8 mouse cellular contexts compared by ENCODE assay signal in the genomic region with DNA sequence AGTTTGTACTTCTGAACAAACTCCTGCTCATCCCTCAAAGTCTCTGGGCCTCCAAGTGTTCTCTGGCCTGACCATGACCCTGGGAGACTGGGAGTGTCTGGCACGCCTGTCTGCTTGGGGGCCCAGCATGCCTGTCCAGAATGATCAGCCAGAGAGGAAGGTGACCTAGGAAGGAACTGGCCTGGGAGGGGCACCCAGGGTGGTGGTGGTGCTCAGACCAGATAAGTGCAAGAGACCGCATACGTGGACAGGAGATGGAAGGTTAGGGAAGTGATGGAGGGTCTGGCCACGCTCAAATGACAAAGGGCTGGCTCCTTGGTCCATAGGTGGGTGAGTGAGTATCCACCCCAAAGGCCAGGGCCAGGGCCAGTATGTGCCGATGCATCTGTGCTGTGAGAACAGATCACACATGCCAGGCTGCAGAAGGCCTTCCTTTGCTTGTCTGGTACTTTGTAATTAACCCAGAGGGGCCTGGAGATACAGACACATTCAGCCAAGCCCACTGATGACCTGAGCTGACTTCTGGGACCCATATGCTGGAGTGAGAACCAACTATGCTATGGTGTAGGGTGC. TPM values are rescaled to one million over a fixed set of nuclear protein-coding genes. Genes with fewer than 3 reads are reported as not detected.
DNase-seq lines count a peak whose midpoint lies in the region; ATAC-seq lines count a peak whose summit lies in the region.

No protein-coding gene starts in this region.

- H3K9ac ChIP-seq in hindbrain, embryonic 12.5 days: peak overlapping the region; percentile 91; the same call in 1 of the 2 replicates
- peak overlapping the region; percentile 87 for H3K9ac ChIP-seq in liver, embryonic 15.5 days

- no peaks in the 10 kb centered on the region for H3K27me3 ChIP-seq in embryonic facial prominence, embryonic 10.5 days (replicated peaks; ENCODE audit: low read depth, poor library complexity, severe bottlenecking)
- no peaks in the 10 kb centered on the region for H3K27me3 ChIP-seq in hindbrain, embryonic 12.5 days
- H3K27me3 ChIP-seq in liver, embryonic 15.5 days: no peaks in the 10 kb centered on the region

- 81% methylated on average over 5 of the region's 5 CpGs for WGBS in embryonic facial prominence, embryonic 10.5 days
- WGBS in hindbrain, embryonic 12.5 days: 72% methylated on average over 5 of the region's 5 CpGs
- WGBS in liver, embryonic 15.5 days (ENCODE audit: insufficient replicate concordance): 34% methylated on average over 5 of the region's 5 CpGs

- ATAC-seq in hindbrain, embryonic 12.5 days (ENCODE audit: low FRiP score): no peak
- ATAC-seq in liver, embryonic 15.5 days (ENCODE audit: insufficient read depth): no peak
- no peak for ATAC-seq in granulocyte monocyte progenitor cell, adult 5-6 weeks (replicated peaks; ENCODE audit: poor library complexity, severe bottlenecking)

- peak overlapping the region; percentile 72 for H3K4me2 ChIP-seq in hindbrain, embryonic 12.5 days (replicated peaks)
- peak overlapping the region; percentile 96 for H3K4me2 ChIP-seq in liver, embryonic 15.5 days

- no peaks in the 10 kb centered on the region for H3K9me3 ChIP-seq in embryonic facial prominence, embryonic 10.5 days
- H3K9me3 ChIP-seq in hindbrain, embryonic 12.5 days (replicated peaks): no peaks in the 10 kb centered on the region
- H3K9me3 ChIP-seq in liver, embryonic 15.5 days (replicated peaks): no peaks in the 10 kb centered on the region

- peak overlapping the region; percentile 99 for H3K4me3 ChIP-seq in embryonic facial prominence, embryonic 10.5 days
- H3K4me3 ChIP-seq in hindbrain, embryonic 12.5 days: peak overlapping the region; percentile 99
- H3K4me3 ChIP-seq in liver, embryonic 15.5 days (replicated peaks): peak overlapping the region; percentile 70

- H3K4me1 ChIP-seq in embryonic facial prominence, embryonic 10.5 days: peaks cover 68% of the 10 kb centered on the region
- H3K4me1 ChIP-seq in hindbrain, embryonic 12.5 days: peaks cover 35% of the 10 kb centered on the region
- H3K4me1 ChIP-seq in liver, embryonic 15.5 days (replicated peaks): peaks cover 88% of the 10 kb centered on the region

- peak overlapping the region; percentile 100 for H3K27ac ChIP-seq in embryonic facial prominence, embryonic 10.5 days (replicated peaks)
- peak overlapping the region; percentile 97 for H3K27ac ChIP-seq in hindbrain, embryonic 12.5 days
- H3K27ac ChIP-seq in liver, embryonic 15.5 days (replicated peaks): peak overlapping the region; percentile 96

- peaks cover 67% of the 10 kb centered on the region for H3K36me3 ChIP-seq in embryonic facial prominence, embryonic 10.5 days (replicated peaks)
- peaks cover 33% of the 10 kb centered on the region for H3K36me3 ChIP-seq in hindbrain, embryonic 12.5 days
- peaks cover 55% of the 10 kb centered on the region for H3K36me3 ChIP-seq in liver, embryonic 15.5 days (replicated peaks)

- DNase-seq in layer of hippocampus, adult 9-11 months: peak; percentile 47
- no peak for DNase-seq in layer of hippocampus, postnatal 10 days (ENCODE audit: low spot score in 2 of 2)
- no peak for DNase-seq in embryonic facial prominence, embryonic 10.5 days (ENCODE audit: low spot score)
- no peak for DNase-seq in gastrocnemius, postnatal 25 days
- DNase-seq in adrenal gland, postnatal 4 days (ENCODE audit: low spot score in 2 of 2): no peak

RNA-seq across cellular contexts. Expression of a gene that starts 0.8 kb away (rescaled TPM):
- 100 to 1,000 TPM; 112 to 128 TPM for total RNA-seq in layer of hippocampus, postnatal 10 days (2021)
- polyA plus RNA-seq in embryonic facial prominence, embryonic 10.5 days (2016; fragmentation: Nextera tagmentation; extraction: Ambion mirVana): 22.2 TPM in 2 replicates
- 42.1 and 54.5 TPM in 2 replicates for polyA plus RNA-seq in hindbrain, embryonic 12.5 days (2016; fragmentation: Nextera tagmentation; extraction: Ambion mirVana)
- 2.9 and 3.1 TPM in 2 replicates for polyA plus RNA-seq in liver, embryonic 15.5 days (2015; fragmentation: Nextera tagmentation; extraction: Ambion mirVana)
- 26.7 and 36.8 TPM in 2 replicates for total RNA-seq in granulocyte monocyte progenitor cell, adult 5-6 weeks (2014; fragmentation: Nextera tagmentation)
- 10.0 and 17.4 TPM in 2 replicates for total RNA-seq in granulocyte monocyte progenitor cell, adult 5-6 weeks (2017)
- total RNA-seq in gastrocnemius, postnatal 25 days (2021): 10 to 100 TPM; 33.7 to 34.8 TPM
- total RNA-seq in adrenal gland, postnatal 4 days (2021): 100 to 1,000 TPM; 113 to 124 TPM

RNA-seq across cellular contexts. Expression of a gene that starts 6.6 kb away (rescaled TPM):
- total RNA-seq in layer of hippocampus, postnatal 10 days (2021): 100 to 1,000 TPM; 360 to 374 TPM
- polyA plus RNA-seq in embryonic facial prominence, embryonic 10.5 days (2016; fragmentation: Nextera tagmentation; extraction: Ambion mirVana): 4.9 and 8.5 TPM in 2 replicates
- polyA plus RNA-seq in hindbrain, embryonic 12.5 days (2016; fragmentation: Nextera tagmentation; extraction: Ambion mirVana): 18.4 and 22.3 TPM in 2 replicates
- 0.35 and 0.51 TPM in 2 replicates for polyA plus RNA-seq in liver, embryonic 15.5 days (2015; fragmentation: Nextera tagmentation; extraction: Ambion mirVana)
- total RNA-seq in granulocyte monocyte progenitor cell, adult 5-6 weeks (2014; fragmentation: Nextera tagmentation): 0.73 and 5.3 TPM in 2 replicates
- total RNA-seq in granulocyte monocyte progenitor cell, adult 5-6 weeks (2017): 0.36 TPM in 1 of 2 replicates, not detected in the other
- 1 to 10 TPM; 1.2 to 1.6 TPM for total RNA-seq in gastrocnemius, postnatal 25 days (2021)
- total RNA-seq in adrenal gland, postnatal 4 days (2021): 10 to 100 TPM; 49.1 to 72.7 TPM

RNA-seq across cellular contexts. Expression of a gene that starts 8.8 kb away (rescaled TPM):
- total RNA-seq in layer of hippocampus, postnatal 10 days (2021): 100 to 1,000 TPM; 385 to 392 TPM
- 491 and 493 TPM in 2 replicates for polyA plus RNA-seq in embryonic facial prominence, embryonic 10.5 days (2016; fragmentation: Nextera tagmentation; extraction: Ambion mirVana)
- polyA plus RNA-seq in hindbrain, embryonic 12.5 days (2016; fragmentation: Nextera tagmentation; extraction: Ambion mirVana): 351 and 385 TPM in 2 replicates
- polyA plus RNA-seq in liver, embryonic 15.5 days (2015; fragmentation: Nextera tagmentation; extraction: Ambion mirVana): 291 and 300 TPM in 2 replicates
- 193 and 253 TPM in 2 replicates for total RNA-seq in granulocyte monocyte progenitor cell, adult 5-6 weeks (2014; fragmentation: Nextera tagmentation)
- 47.4 and 49.6 TPM in 2 replicates for total RNA-seq in granulocyte monocyte progenitor cell, adult 5-6 weeks (2017)
- total RNA-seq in gastrocnemius, postnatal 25 days (2021): 100 to 1,000 TPM; 634 to 665 TPM
- 100 to 1,000 TPM; 401 to 425 TPM for total RNA-seq in adrenal gland, postnatal 4 days (2021)

RNA-seq across cellular contexts. Expression of a gene that starts 18.6 kb away (rescaled TPM):
- 100 to 1,000 TPM; 154 to 175 TPM for total RNA-seq in layer of hippocampus, postnatal 10 days (2021)
- polyA plus RNA-seq in embryonic facial prominence, embryonic 10.5 days (2016; fragmentation: Nextera tagmentation; extraction: Ambion mirVana): 93.2 and 110 TPM in 2 replicates
- polyA plus RNA-seq in hindbrain, embryonic 12.5 days (2016; fragmentation: Nextera tagmentation; extraction: Ambion mirVana): 235 and 271 TPM in 2 replicates
- polyA plus RNA-seq in liver, embryonic 15.5 days (2015; fragmentation: Nextera tagmentation; extraction: Ambion mirVana): 13.1 and 17.0 TPM in 2 replicates
- 25.3 and 70.7 TPM in 2 replicates for total RNA-seq in granulocyte monocyte progenitor cell, adult 5-6 weeks (2014; fragmentation: Nextera tagmentation)
- total RNA-seq in granulocyte monocyte progenitor cell, adult 5-6 weeks (2017): 36.8 and 40.7 TPM in 2 replicates
- 10 to 100 TPM; 17.3 to 21.4 TPM for total RNA-seq in gastrocnemius, postnatal 25 days (2021)
- 100 to 1,000 TPM; 296 to 322 TPM for total RNA-seq in adrenal gland, postnatal 4 days (2021)

RNA-seq across cellular contexts. Expression of a gene that starts 25.5 kb away (rescaled TPM):
- 1 to 10 TPM; 4.3 to 6.7 TPM for total RNA-seq in layer of hippocampus, postnatal 10 days (2021)
- 10.8 and 12.0 TPM in 2 replicates for polyA plus RNA-seq in embryonic facial prominence, embryonic 10.5 days (2016; fragmentation: Nextera tagmentation; extraction: Ambion mirVana)
- 12.0 and 13.3 TPM in 2 replicates for polyA plus RNA-seq in hindbrain, embryonic 12.5 days (2016; fragmentation: Nextera tagmentation; extraction: Ambion mirVana)
- 8.9 and 10.1 TPM in 2 replicates for polyA plus RNA-seq in liver, embryonic 15.5 days (2015; fragmentation: Nextera tagmentation; extraction: Ambion mirVana)
- total RNA-seq in granulocyte monocyte progenitor cell, adult 5-6 weeks (2014; fragmentation: Nextera tagmentation): 17.2 and 43.4 TPM in 2 replicates
- total RNA-seq in granulocyte monocyte progenitor cell, adult 5-6 weeks (2017): 11.2 and 11.5 TPM in 2 replicates
- total RNA-seq in gastrocnemius, postnatal 25 days (2021): 1 to 10 TPM; 5.1 to 5.9 TPM
- total RNA-seq in adrenal gland, postnatal 4 days (2021): 1 to 10 TPM; 7.5 to 8.8 TPM

Comparison
In these comparisons a context has a peak if more than half of its experiments do, and no peak if none do; other contexts are left out.
1. RNA of a gene that starts 6.6 kb away (total RNA-seq): 360 to 374 TPM in layer of hippocampus, postnatal 10 days and 49.1 to 72.7 TPM in adrenal gland, postnatal 4 days; 0.36 to 5.3 TPM in granulocyte monocyte progenitor cell, adult 5-6 weeks and 1.2 to 1.6 TPM in gastrocnemius, postnatal 25 days; every median in the first group is over 4 times any median in the second.
2. Peak in every context shown above with its lines, with median percentiles within 50 percentile points of each other: H3K27ac ChIP-seq and H3K4me3 ChIP-seq.